Mouse (Mus musculus): Measurements from ENCODE around the gene Bcas3. TPM values are rescaled to one million over a fixed set of nuclear protein-coding genes. Genes with fewer than 3 reads are reported as not detected.
A peak's percentile ranks its signal among the peaks of the same experiment; 100 is the strongest.

The Bcas3 gene
- total and polyA plus RNA-seq, 3 experiments, result 20.1 to 61.0 (median 41.3) TPM

DNA sequence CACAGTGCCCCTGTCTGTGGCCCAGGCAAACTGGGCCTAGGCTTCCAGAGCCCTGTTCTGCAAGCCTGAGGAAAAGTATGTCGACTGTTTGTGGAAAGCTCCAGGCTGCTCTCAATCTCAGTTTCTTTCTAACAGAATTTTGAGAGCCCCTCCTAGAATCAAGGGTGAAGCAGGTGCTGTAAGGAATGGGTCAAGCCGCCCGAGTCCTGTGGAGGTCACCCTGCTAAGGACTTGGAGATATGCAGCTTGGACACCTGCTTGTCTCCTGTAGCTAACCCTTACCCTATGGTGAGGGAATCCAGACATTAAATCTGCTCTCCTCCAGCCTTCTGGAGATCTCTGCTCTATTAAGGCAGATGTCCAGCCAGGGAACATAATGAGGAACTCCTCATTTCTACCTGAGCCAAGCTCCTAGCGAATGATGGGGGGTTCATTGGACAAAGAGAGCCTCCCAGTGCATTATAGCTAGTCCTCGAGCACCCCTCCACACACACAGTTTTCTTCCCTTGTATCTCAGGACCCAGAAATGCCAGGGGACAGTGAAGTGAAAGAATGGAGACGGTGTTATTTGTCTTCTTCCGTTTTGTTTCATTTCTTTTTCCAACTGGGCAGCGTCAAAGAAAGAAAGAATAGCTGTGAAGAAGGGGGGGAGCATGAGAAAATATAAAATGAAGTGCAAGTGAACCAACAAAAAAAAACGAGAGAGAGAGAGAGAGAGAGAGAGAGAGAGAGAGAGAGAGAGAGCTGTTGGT is 482.2 kb downstream of the Bcas3 start:
- Histone ChIP-seq H3K9me3 (replicated peaks) (peaks cover 35% of the 10 kb centered on the region), H3K4me1 (ENCODE audit: insufficient read depth, low read depth, low read length) (no peaks in the 10 kb centered on the region; the same call in 1 of the 2 replicates), H3K36me3 (replicated peaks) (no peaks in the 10 kb centered on the region), H3K27me3 (ENCODE audit: insufficient read depth, low read length) (peaks cover 52% of the 10 kb centered on the region), H3K4me3 (ENCODE audit: low read depth, low read length) (no peak overlapping the region)
- DNase-seq (ENCODE audit: low spot score) (no peak), ATAC-seq (ENCODE audit: extremely low read depth, insufficient number of reproducible peaks, low FRiP score, poor library complexity, severe bottlenecking) (no peak)
- TF ChIP-seq CTCF (IDR thresholded peaks at IDR 0.05; ENCODE audit: low read depth, low read length) (no peak), GATA2 (IDR thresholded peaks at IDR 0.05; ENCODE audit: borderline replicate concordance, low read depth, low read length) (no peak), GATA1 (IDR thresholded peaks at IDR 0.05; ENCODE audit: borderline replicate concordance, low read length) (no peak), TAL1 (conservative IDR thresholded peaks at IDR 0.05; ENCODE audit: low read depth, low read length) (no peak)

DNA sequence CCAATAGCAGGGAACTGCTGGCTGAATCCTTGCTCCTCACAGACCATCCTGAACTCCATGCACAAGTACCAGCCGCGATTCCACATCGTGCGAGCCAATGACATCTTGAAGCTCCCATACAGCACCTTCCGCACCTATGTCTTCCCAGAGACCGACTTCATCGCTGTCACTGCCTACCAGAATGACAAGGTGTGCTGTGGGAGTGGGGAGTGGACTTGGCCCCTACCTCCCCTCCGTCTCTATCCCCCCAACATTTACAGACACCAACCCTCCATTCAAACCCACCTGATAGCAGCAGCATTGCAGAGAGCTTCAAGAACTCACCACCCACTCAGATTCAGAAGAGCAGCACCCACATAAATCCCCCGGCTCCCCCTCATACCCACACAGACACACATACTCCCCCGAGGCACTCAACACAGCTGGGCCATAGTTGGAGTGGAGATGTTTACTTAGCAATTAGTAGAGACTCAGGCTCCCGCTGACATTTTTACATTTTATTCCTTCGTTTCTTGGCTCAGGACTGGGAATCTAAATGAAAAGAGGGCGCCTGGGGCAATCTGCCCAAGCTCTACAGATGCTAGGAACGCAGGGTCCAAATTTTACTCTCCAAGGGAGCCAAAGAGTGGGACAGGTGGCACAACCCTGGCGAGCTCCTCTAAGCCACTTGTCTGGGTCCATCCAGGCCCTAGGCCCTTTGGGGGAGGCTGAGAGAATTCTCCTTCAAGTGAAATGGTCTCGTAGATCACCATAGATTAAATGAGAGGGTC is 483.0 kb downstream of the Bcas3 start:
- DNase-seq (ENCODE audit: low spot score) (no peak), ATAC-seq (ENCODE audit: extremely low read depth, insufficient number of reproducible peaks, low FRiP score, poor library complexity, severe bottlenecking) (no peak)
- H3K27me3 ChIP-seq (ENCODE audit: insufficient read depth, low read length), result peaks cover 52% of the 10 kb centered on the region
- H3K4me1 ChIP-seq (ENCODE audit: insufficient read depth, low read depth, low read length), result no peaks in the 10 kb centered on the region; the same call in 1 of the 2 replicates
- H3K4me3 ChIP-seq (ENCODE audit: low read depth, low read length), result no peak overlapping the region
- TF ChIP-seq CTCF (IDR thresholded peaks at IDR 0.05; ENCODE audit: low read depth, low read length) (no peak), POLR2AphosphoS5 (IDR thresholded peaks at IDR 0.05; ENCODE audit: insufficient replicate concordance, low read depth, low read length) (no peak), GATA1 (IDR thresholded peaks at IDR 0.05; ENCODE audit: borderline replicate concordance, low read length) (no peak), TAL1 (conservative IDR thresholded peaks at IDR 0.05; ENCODE audit: low read depth, low read length) (no peak), GATA2 (IDR thresholded peaks at IDR 0.05; ENCODE audit: borderline replicate concordance, low read depth, low read length) (no peak)
- no peaks in the 10 kb centered on the region for H3K36me3 ChIP-seq (replicated peaks)
- H3K9me3 ChIP-seq (replicated peaks), result peaks cover 42% of the 10 kb centered on the region

DNA sequence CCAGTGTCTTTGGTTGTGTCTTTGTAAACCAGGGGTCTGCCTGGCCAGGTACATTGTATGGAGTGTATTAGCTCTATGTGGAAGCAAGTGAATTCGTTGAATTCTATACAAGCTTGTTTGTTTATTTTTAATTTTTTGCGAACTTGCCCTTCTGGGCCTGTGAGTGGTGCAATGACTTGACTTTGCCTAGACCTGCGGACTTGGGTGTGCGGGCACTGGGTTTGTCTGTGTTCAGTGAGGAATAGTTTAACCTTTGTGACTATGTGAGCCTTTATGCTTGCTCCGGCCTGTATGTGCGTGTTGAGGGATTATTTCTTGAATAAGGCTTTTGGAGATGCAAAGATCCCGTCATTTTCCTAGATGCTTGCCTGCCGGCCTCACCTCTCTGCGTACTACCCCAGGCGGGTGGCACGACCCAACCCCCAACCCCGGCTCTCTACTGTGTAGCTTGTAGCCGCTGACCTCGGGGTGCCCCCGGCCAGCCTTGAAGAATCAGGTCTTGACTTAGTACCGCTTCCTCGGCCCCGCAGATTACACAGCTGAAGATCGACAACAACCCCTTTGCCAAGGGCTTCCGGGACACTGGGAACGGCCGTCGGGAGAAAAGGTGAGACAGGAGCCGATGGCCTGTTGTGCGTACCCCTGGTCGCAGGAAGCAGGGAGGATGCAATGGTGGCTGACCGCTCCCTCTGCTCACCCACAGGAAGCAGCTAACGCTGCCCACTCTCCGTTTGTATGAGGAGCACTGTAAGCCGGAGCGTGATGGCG is 483.7 kb downstream of the Bcas3 start:
- Histone ChIP-seq H3K9me3 (replicated peaks) (peaks cover 38% of the 10 kb centered on the region), H3K4me3 (ENCODE audit: low read depth, low read length) (peak overlapping the region; percentile 20; the same call in 1 of the 2 replicates), H3K27me3 (ENCODE audit: insufficient read depth, low read length) (peaks cover 49% of the 10 kb centered on the region), H3K4me1 (ENCODE audit: insufficient read depth, low read depth, low read length) (no peaks in the 10 kb centered on the region; the same call in 1 of the 2 replicates), H3K36me3 (replicated peaks) (no peaks in the 10 kb centered on the region)
- no peak for TF ChIP-seq GATA1 (IDR thresholded peaks at IDR 0.05; ENCODE audit: borderline replicate concordance, low read length)
- TF ChIP-seq TAL1 (conservative IDR thresholded peaks at IDR 0.05; ENCODE audit: low read depth, low read length), result no peak
- TF ChIP-seq GATA2 (IDR thresholded peaks at IDR 0.05; ENCODE audit: borderline replicate concordance, low read depth, low read length), result no peak
- TF ChIP-seq POLR2AphosphoS5 (IDR thresholded peaks at IDR 0.05; ENCODE audit: insufficient replicate concordance, low read depth, low read length), result no peak
- TF ChIP-seq CTCF (IDR thresholded peaks at IDR 0.05; ENCODE audit: low read depth, low read length), result no peak
- DNase-seq (ENCODE audit: low spot score) (no peak), ATAC-seq (ENCODE audit: extremely low read depth, insufficient number of reproducible peaks, low FRiP score, poor library complexity, severe bottlenecking) (no peak)

DNA sequence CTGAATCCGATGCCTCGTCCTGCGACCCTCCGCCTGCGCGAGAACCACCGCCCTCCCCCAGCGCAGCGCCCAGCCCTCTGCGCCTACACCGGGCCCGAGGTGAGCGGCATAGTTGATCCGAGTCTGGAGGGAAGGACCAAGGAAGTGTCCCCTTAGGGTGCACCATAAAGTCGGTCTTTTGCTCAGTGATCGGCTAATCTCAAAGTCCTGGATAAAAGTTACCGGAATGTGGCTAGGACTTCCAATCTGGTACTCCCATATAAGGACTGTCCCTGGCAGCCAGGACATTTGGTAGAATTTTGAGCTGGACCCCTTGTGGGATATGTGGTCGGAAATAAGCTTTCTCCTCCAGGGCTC is 484.3 kb downstream of the Bcas3 start:
- TF ChIP-seq CTCF (IDR thresholded peaks at IDR 0.05; ENCODE audit: low read depth, low read length) (no peak), TAL1 (conservative IDR thresholded peaks at IDR 0.05; ENCODE audit: low read depth, low read length) (no peak), GATA2 (IDR thresholded peaks at IDR 0.05; ENCODE audit: borderline replicate concordance, low read depth, low read length) (no peak), GATA1 (IDR thresholded peaks at IDR 0.05; ENCODE audit: borderline replicate concordance, low read length) (no peak), POLR2AphosphoS5 (IDR thresholded peaks at IDR 0.05; ENCODE audit: insufficient replicate concordance, low read depth, low read length) (no peak)
- H3K4me1 ChIP-seq (ENCODE audit: insufficient read depth, low read depth, low read length), result no peaks in the 10 kb centered on the region; the same call in 1 of the 2 replicates
- peaks cover 36% of the 10 kb centered on the region for H3K9me3 ChIP-seq (replicated peaks)
- ATAC-seq (ENCODE audit: extremely low read depth, insufficient number of reproducible peaks, low FRiP score, poor library complexity, severe bottlenecking), result no peak
- H3K27me3 ChIP-seq (ENCODE audit: insufficient read depth, low read length), result peaks cover 43% of the 10 kb centered on the region
- DNase-seq (ENCODE audit: low spot score), result no peak
- H3K36me3 ChIP-seq (replicated peaks), result no peaks in the 10 kb centered on the region
- peak overlapping the region; percentile 20; the same call in 1 of the 2 replicates for H3K4me3 ChIP-seq (ENCODE audit: low read depth, low read length)

DNA sequence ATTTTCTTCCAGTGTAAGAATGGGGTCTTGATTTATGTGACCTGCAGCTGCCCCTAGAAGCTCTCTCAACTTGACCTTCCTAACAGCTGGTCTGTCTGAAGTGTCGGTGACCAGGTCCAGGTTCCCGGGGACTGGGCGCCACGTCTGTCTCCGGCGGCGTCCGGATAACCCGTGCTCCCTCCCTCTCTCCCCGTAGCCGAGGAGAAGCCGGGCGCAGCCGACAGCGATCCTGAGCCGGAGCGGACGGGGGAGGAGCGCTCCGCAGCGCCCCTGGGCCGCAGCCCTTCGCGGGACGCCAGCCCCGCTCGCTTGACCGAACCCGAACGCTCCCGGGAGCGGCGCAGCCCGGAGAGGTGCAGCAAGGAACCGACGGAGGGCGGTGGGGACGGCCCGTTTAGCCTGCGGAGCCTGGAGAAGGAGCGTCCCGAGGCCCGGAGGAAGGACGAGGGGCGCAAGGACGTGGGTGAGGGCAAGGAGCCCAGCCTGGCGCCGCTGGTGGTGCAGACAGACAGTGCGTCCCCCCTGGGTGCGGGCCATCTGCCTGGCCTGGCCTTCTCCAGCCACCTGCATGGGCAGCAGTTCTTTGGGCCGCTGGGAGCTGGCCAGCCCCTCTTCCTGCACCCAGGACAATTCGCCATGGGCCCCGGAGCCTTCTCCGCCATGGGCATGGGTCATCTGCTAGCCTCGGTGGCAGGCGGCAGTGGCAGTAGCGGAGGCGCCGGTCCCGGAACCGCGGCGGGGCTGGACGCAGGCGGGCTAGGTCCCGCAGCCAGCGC is 484.9 kb downstream of the Bcas3 start:
- Histone ChIP-seq H3K4me3 (ENCODE audit: low read depth, low read length) (peak overlapping the region; percentile 23; the same call in 1 of the 2 replicates), H3K27me3 (ENCODE audit: insufficient read depth, low read length) (peaks cover 46% of the 10 kb centered on the region), H3K9me3 (replicated peaks) (peaks cover 31% of the 10 kb centered on the region), H3K4me1 (ENCODE audit: insufficient read depth, low read depth, low read length) (no peaks in the 10 kb centered on the region; the same call in 1 of the 2 replicates), H3K36me3 (replicated peaks) (no peaks in the 10 kb centered on the region)
- TF ChIP-seq CTCF (IDR thresholded peaks at IDR 0.05; ENCODE audit: low read depth, low read length), result no peak
- no peak for TF ChIP-seq TAL1 (conservative IDR thresholded peaks at IDR 0.05; ENCODE audit: low read depth, low read length)
- no peak for TF ChIP-seq GATA2 (IDR thresholded peaks at IDR 0.05; ENCODE audit: borderline replicate concordance, low read depth, low read length)
- no peak for TF ChIP-seq POLR2AphosphoS5 (IDR thresholded peaks at IDR 0.05; ENCODE audit: insufficient replicate concordance, low read depth, low read length)
- no peak for TF ChIP-seq GATA1 (IDR thresholded peaks at IDR 0.05; ENCODE audit: borderline replicate concordance, low read length)
- no peak for ATAC-seq (ENCODE audit: extremely low read depth, insufficient number of reproducible peaks, low FRiP score, poor library complexity, severe bottlenecking)
- DNase-seq (ENCODE audit: low spot score), result no peak

All from G1E (cell line).